Mouse (Mus musculus): ENCODE measurements around the gene Cdc42ep4.

GRCm38 (mm10) chr11:113766284-113766985, 14.8 kb upstream of the Cdc42ep4 start:
- TF ChIP-seq CTCF (IDR thresholded peaks at IDR 0.05; ENCODE audit: control insufficient read depth, insufficient read depth, low read length) (no peak), POLR2A (IDR thresholded peaks at IDR 0.05; ENCODE audit: borderline replicate concordance, control insufficient read depth, low read depth, low read length) (no peak)

All from bone marrow, adult 2 months (tissue).